Mouse (Mus musculus): ENCODE measurements around the gene Tnnc2.

- no peak for TF ChIP-seq CTCF (IDR thresholded peaks at IDR 0.05; ENCODE audit: borderline replicate concordance, control insufficient read depth, extremely low read depth, insufficient read depth, low read length, poor library complexity)
- no peak for TF ChIP-seq POLR2A (IDR thresholded peaks at IDR 0.05; ENCODE audit: control insufficient read depth, extremely low read depth, insufficient read depth, low read length, poor library complexity)
Observed at GRCm38 (mm10) chr2:164767812-164768540, 11.8 kb downstream of the Tnnc2 start.
